Mouse (Mus musculus): ENCODE results near the gene Appbp2. TPM values are rescaled to one million over a fixed set of nuclear protein-coding genes. Genes with fewer than 3 reads are reported as not detected.

The Appbp2 gene
- 10 to 100 TPM; 14.5 to 14.6 TPM for total RNA-seq (2021)
- long read RNA-seq, experiment 1, full-length matches to known transcripts: 11 of 18 reads
- long read RNA-seq, experiment 1, partial matches to known transcripts: 2 of 18 reads
- long read RNA-seq, experiment 1, other reads (novel, unspliced or antisense): 5 of 18 reads
- long read RNA-seq, experiment 2, full-length matches to known transcripts: 4 of 4 reads
- long read RNA-seq, experiment 2, partial matches to known transcripts: 0 of 4 reads
- long read RNA-seq, experiment 2, other reads (novel, unspliced or antisense): 0 of 4 reads

DNA sequence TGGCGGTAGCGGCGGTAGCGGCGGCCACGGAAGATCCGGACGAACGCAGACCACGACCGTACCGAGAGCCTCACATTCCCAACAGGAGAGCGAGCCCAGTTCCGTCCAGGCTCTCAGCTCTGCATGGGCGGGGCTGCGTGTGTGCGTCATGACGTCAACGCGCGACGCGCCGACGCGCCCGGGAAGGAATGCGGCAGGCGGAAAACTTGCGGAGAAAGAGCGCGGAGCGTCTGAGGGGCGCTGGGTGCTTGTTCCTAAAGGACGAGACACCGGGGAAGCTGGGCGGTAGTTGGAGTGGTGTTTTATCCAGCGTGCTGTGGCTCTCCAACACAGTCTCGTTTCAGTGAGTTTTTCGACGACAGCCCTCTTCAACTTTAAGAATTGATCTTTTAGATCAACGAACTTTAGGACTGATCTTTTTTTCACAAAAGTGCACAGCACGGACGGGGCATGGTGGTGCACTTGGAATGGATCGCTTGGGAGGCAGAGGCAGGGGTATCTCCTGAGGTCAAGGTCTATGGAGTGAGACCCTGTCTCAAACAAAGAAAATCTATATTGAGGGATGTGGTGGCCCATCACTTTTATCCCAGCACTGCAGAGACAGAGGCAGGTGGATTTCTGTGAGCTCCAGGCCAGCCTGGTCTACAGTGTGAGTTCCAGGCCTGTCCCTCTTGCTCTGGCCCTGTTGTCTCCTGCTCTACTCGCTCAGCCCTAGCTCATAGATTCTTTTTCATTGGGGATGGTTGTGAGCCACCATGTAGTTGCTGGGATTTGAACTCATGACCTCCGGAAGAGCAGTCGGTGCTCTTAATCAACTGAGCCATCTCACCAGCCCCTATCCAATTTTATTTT is at the start of gene Appbp2:
Appbp2 (minus strand) TSS at position 141 of the 852 bp plus-strand sequence.
- DNase-seq: peak; percentile 95 to 96

DNA sequence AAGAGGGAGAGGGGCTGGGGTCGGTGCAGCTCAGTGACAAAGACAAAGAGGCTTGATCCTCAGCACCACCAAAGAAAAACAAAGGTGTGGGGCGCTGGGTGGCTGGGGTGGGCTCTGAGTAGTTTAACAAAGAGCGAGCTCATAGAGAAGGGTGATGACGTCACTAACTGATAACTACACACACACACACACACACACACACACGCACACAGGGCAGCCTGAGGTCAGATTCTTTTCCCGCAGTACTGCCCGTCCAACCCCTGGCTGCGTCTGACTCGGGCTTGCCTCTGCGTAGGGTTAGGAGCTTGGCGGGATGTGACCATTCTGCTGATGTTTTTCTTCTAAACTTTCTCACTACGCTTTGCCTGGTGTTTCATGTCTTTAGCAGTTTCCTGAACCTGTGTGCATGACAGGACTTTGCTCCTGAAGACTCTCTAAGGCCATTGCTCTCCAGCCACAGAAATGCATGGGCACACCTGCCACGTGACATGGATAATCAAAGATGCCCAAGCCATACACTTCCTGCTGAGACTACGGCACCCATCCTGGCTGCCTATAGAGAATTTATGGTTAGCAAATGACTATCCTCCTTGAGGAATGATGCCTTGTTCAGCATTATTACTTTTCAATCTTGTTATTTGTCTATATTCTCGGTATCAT is 46.4 kb upstream of the Appbp2 start:
- DNase-seq: no peak

DNA sequence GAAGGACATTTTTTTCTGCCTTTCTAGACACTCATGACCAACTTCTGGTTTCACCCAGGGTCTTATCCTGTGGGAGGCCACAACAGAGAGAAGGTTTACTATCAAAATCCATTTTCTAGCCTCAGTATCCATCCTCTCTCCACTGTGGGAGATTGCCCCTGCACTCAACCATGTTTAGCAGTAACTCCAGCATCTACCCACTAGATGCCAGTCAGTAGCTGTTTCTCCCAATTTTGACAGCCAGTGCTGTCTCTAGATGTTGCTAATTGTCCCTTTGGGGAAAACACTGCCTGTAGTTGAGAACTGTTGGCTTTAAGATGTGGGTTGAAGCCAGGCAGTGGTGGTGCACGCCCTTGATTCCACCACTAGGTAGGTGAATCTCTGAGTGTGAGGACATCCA is 43.2 kb upstream of the Appbp2 start:
- DNase-seq: no peak

DNA sequence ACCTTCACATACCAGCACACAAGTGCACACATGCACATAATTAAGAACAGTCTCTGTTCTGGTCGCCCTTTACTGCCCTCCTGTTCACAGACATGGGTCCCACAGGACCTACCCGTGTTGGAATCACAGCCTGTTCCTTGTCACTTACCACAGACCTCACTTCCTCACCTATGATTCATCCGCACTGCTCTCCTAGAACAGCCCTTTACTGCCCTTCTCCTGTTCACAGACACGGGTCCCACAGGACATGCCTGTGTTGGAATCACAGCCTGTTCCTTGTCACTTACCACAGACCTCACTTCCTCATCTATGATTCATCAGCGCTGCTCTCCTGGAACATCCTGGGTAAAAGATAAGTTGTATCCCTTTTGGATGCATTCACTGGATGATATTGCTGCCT is 42.7 kb upstream of the Appbp2 start:
- peak in 1 of 2 experiments; percentile 18 for DNase-seq

DNA sequence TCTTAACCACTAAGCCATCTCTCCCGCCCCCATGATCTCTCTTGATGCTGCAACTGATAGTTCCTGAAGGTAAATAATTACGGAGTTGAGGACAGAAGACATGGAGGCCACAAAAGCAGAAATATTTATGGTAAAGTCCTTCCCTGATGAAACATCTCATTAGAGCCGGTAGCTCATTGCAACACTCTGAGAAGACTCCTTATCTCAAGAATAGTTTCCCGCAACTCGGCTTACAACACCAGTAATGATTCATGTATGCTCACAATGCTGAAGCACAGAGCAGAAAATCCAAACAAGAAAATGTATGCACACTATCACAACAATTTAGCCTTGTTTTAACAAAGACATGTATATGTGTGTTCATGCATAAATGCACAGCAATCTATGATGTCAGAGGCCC is 40.2 kb upstream of the Appbp2 start:
- no peak for DNase-seq

DNA sequence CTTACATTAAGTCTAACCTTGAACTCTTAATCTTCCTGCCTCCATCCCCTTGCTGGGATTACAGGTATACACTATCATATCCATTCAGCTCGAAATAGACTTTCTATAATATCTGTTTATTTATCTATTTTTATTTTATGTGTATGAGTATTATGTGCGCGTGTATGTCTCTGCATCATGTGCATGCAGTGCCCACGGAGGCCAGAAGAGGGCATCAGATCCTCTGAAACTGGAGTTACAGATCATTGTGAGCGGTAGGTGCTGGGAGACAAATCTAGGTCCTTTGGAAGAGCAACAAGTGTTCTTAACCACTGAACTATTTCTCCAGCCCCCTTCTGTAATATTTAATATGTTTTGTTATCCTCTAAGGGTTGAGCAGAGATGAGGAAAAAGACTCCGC is 38.4 kb upstream of the Appbp2 start:
- DNase-seq: no peak

DNA sequence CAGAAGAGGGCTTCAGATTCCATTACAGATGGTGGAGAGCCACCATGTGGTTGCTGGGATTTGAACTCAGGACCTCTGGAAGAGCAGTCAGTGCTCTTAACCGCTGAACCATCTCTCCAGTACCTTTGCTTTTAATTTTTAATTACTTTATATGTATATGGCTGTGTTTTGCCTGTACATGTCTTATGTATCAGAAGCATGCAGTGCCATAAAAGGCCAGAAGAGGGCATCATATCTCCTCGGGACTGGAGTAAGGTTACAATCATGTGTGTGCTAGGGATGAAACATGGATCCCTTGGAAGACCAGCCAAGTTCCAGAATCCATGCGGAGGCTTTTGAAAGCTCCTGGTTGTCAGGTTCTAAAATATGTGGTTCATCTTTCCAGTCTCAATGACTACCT is 35.7 kb upstream of the Appbp2 start:
- peak; percentile 16 to 68 for DNase-seq

DNA sequence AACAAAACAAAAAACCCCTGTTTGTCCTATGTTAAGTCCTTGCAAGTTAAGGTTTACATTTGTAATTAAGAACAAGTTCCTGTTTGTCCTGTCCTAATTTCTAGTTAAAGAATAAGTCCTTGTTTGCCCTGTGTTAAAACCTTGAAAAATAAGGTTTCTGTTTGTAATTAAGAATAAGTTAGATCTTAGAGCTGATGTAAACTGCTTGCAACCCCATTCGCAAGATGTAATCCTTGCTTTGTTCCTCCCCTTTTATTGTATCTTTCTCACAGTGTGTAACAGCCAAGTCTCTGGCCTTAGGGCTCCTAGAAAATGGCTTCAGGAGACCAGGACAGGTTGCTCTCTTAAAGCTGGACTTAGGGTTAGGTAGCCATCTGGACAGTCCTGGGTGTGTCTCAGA is 32.5 kb upstream of the Appbp2 start:
- DNase-seq: no peak

DNA sequence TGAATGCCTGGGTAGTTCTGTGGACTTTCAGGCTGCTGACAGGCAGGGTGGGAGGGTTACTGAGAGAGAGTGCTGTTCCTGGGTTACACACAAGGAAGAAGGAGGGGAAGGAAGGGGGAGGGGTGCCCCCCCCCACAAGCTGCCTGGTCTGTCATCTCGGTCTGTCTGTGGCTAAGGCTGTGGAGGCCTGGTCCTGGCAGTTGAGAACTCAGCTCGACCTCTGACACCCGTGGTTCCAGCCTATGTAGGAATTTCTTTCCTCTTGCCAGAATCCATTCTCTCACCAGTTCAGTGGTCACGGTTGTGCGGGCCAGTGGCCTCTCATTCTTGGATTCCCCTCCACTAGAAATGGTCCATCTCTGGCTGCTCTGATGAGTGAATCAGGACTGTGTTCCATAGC is 29.7 kb upstream of the Appbp2 start:
- no peak for DNase-seq

DNA sequence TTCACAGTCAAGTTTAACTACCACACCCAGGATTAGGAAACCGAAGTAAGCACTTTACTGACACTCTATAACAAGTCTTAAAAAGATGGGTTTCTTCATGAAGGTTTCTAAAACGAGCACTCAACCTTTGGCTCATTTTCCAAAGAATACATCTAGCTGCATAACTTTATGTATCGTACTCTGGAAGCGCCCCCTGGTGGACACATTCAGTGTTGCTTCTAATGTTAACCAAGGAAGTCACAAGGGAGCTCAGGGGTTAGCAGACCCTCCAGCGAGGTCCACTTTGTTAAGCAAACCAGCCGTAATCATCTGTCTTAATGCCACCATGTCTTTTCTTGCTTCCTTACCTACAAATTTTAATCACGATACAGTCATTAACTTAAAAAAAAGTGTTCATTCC is 26.3 kb upstream of the Appbp2 start:
- DNase-seq: peak; percentile 53 to 91

DNA sequence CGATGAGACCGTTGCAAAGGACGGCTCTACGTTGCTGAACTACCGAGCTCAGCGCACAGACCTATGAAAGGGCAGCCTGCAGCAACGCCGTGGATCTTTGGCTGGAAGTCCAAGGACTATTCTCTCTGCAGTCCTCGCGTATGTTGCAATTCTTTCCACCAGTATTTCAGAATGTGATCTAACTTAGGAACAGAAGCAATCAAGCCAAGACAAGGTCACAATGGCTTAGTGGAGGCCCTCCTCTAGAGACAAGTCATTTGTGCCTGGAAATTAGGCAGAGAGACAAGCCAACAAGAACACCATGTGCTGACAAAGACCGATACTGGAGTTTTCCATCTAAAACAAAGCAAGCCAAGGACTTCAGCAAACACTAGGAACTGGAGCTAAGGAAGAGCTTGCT is 24.0 kb upstream of the Appbp2 start:
- DNase-seq: peak; percentile 49 to 82

DNA sequence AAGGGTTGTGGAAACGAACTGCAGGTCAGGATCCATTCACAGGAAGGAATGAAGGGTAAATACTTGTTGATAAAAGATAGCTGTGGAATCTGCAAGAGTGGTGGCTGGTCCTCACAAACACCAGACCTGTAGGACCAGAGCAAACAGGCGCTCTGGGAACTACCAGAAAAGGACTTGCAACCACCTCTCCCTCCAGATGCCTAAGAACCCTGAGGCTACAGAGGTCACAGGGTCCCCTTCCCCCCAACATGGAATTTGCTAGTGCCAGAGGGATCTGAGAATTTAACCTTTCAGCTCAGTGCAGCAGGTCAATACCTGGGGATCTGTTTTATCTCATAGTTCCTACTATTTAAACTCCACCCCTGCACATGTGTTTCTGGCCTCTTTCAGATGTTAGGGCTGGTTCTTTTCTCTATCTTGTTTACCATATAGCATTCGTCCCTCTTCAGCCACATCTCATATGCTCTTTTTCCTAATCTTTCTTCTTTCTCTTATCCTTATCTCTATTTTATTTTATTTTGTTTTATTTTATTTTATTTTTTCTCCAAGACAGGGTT is 20.6 kb upstream of the Appbp2 start:
- no peak for DNase-seq

DNA sequence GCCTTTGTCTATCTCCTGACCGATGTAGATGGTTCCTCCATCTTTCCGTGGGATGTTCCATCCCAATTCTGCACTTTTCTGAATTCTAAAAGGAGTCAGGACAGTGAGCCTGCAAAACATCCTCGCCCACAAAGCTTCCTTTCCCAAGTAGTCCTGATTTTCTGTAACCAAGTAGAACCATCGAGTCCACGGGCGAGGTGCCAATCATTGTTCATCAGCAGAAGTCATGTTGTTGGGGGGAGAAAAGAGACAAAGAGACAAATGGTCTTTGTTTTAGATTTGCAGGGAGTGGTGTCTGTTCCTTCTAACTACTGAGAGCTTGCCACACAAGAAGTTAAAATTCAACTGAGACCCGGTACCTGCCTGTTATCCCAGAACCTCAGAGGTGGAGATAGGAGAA is 18.7 kb upstream of the Appbp2 start:
- DNase-seq: no peak

DNA sequence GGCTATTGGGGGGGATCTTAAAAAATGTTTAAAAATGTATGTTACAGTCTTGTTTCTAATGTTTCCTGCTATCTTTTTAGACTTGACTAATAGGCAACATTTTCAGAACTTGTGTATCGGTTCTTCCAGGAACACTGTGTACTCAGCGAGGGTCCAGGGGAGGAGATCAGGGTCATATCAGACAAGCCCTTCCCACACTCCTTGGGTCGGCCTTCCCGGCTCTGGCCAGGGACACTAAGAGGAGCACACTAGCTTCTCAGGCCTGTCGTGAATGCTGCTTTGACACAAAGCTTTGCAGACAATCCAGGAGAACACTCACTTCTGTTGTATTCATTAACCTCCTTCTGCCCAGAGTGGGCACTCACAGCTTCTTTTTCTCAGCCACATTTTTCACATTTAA is 18.1 kb upstream of the Appbp2 start:
- DNase-seq: peak in 1 of 2 experiments; percentile 25

DNA sequence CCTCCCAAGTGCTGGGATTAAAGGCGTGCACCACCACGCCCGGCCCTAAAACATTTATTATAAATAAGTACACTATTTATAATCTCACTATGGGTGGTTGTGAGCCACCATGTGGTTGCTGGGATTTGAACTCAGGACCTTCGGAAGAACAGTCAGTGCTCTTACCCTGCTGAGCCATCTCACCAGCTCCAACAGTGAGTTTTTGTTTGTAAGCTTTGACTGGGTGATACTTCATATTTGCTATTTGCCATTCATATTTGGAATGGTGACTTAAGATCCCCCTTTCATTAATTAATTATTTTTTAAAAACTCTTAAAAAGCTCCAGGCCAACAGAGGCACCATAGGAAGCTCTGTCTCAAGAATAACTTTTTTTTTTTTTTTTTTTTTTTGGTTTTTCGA is 17.0 kb upstream of the Appbp2 start:
- DNase-seq: no peak

DNA sequence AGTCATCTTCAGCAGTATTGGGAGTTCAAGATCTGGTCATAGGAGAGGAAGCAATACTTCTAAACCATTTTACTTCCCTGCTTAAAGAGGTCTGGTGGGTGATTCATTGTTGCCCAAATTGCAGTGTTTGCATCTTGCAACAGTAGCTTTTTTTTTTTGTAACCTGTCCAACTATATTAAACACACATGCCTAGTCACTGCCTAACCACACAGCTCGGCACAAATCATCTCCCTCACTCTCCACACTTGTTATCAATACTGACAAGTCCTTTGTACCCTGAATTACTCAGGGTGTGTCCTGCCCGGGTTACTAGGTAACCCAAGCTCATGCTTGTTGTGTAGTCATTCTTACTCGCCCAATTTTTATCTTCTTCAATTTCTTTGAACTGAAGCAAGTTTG is 15.5 kb upstream of the Appbp2 start:
- no peak for DNase-seq

DNA sequence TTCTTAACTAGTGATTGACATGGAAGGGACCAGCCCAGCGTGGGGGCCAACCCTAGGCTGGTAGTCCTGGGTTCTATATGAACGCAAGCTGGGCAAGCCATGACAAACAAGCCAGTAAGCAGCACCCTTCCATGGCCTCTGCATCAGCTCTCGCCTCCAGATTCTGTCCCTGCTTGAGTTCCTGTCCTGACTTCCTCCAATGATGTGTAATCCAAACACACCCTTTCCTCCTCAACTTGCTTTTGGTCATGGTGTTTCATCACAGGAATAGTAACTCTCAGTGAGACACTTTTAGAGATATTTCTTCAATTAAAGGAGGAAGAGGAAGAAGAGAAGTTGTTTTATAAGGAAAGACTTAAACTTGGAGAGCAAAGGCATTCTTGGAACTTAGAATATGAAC is 14.4 kb upstream of the Appbp2 start:
- no peak for DNase-seq

DNA sequence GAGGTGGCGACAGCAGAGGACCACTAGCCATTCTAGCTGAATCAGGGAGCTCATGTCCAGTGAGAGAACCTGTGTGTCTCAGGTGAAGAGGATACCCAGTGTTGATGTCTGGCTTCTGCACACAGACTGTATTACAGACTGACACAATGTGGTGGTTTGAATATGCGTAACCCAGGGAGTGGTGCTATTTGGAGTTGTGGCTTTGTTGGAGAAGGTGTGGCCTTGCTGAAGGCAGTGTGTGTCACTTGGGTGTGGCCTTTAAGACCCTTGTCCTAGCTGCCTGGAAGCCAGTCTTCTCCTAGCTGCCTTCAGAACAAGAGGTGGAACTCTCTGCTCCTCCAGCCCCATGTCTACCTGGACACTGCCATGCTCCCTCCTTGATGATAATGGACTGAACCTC is 13.2 kb upstream of the Appbp2 start:
- no peak for DNase-seq

DNA sequence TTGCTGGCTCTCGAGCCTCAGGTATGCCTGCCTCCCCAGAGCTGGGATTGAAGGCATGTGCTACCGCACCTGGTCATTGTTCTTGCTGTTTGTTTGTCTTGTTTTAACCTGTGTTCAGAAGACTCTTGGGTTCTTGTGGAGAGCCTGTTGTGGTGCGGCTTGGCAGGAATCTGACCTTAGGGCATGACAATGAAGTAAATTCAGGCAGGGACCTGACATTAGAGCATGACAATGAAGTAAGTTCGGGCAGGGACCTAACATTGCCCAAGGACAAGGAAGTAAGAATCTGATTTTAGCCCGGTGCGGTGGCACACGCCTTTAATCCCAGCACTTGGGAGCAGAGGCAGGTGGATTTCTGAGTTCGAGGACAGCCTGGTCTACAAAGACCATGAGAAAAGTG is 6.3 kb upstream of the Appbp2 start:
- no peak for DNase-seq

DNA sequence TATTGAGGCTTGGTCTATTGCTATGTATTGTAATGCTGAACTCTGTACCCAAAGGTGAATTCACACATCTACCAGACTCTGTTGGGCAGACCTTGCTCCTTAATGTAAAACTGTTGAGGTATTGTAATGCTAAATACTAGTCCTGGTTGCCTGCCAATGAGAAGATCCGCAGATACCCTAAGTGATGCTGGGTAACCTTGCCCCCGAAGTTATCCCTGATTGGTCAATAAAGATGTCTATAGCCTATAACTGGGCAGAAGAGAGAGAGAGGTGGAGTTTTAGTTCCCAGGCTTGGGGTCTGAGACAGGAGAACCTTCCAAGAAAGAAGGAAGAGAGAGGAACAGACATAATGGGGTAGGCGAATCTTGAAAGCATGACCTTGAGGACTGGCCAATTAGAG is 5.3 kb upstream of the Appbp2 start:
- no peak for DNase-seq

DNA sequence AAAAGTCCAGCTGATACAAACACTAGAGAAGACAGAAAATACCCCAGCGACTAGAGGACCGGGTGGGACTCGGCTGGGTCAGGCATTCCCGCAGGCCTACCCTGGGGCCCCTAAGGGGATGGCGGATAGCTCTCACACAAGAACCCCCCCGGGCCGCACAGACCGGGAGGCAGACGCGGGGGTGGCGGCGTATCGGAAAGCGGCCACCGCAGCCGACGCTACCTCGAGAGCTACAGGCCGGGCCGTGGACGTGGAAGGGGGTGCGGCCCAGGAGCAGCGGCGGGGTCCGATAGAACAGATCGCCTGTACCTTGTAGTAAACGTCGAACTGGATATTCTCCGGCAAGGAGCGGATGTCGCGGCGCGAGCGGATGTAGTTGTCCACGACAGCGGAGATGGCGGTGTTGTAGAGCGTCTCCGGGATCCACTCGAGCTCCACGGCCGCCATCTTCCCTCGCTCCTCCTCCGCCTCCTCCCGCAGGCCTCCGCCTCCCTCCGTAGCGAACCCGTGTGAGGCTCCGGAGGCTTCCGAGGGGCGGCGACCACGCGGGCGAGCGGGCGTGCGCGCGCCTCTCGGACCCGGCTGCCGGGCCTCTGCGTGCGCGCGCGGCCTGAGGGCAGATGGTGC is 454 bp downstream of the Appbp2 start:
- peak; percentile 87 to 90 for DNase-seq

DNA sequence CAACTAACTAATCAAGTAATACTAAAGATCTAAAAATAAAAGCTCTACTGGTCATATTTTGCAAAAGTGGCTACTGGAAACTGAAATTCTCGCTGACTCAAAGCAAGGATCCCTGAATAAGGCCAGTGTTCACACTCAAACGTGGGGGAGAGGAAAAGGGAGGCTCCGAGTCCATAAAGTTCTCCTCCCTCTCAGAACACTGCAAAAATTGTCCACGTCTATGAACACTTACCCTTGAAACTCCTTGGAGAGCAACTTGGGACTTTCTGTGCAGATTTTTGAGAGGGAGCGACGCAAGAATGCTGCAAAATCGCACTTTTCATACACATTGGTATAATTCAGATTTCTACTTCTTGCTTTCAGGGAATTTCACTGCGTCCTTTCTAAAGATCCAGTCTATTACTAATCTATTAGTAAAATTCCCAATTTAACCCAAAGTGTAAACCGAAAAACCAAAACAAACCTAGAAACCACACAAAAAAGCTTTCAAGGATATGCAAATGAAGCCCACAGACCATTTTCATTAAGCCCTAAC is 1.2 kb downstream of the Appbp2 start:
- peak; percentile 10 to 22 for DNase-seq
